Mouse (Mus musculus): ENCODE data around the gene Thrap3. TPM values are rescaled to one million over a fixed set of nuclear protein-coding genes. Genes with fewer than 3 reads are reported as not detected.

Gene Thrap3
- polyA plus RNA-seq, 1 experiment from 2014 or later: 210 TPM

DNA sequence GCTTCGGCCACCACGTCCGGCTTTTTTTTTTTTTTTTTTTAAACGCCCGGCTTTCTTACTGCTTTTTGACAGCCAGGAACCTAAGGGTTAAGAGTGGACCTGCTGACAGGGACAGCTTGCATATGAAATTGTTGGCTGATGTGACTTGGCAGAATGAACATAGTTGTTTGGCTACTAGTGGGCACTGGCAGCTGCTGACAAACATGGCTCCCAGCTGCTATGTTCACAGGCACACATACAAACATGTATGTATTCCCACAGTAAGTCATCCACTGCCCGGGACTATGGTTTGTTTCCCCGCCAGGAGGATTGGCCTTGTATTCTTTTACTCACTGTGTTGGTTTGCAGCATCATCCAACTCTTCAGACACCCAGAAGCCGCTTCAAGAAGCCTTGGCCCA lies 85.4 kb downstream of the Thrap3 start:
- ATAC-seq (ENCODE audit: low FRiP score, low TSS enrichment): no peak
- Histone ChIP-seq H3K4me2 (replicated peaks; ENCODE audit: low read depth, low read length) (no peak overlapping the region), H3K9me3 (ENCODE audit: low read length) (peaks cover 9% of the 10 kb centered on the region), H3K4me1 (ENCODE audit: insufficient read depth, low read length) (peaks cover 16% of the 10 kb centered on the region), H3K4me3 (ENCODE audit: low read length) (no peak overlapping the region), H3K27ac (ENCODE audit: low read length) (no peak overlapping the region), H3K27me3 (ENCODE audit: insufficient read depth, low read length) (no peaks in the 10 kb centered on the region), H3K9ac (replicated peaks; ENCODE audit: low read length) (no peak overlapping the region), H3K36me3 (ENCODE audit: insufficient read depth, low read length) (peaks cover 18% of the 10 kb centered on the region; the same call in 1 of the 2 replicates)
- WGBS: 86% methylated on average over 8 of the region's 8 CpGs

DNA sequence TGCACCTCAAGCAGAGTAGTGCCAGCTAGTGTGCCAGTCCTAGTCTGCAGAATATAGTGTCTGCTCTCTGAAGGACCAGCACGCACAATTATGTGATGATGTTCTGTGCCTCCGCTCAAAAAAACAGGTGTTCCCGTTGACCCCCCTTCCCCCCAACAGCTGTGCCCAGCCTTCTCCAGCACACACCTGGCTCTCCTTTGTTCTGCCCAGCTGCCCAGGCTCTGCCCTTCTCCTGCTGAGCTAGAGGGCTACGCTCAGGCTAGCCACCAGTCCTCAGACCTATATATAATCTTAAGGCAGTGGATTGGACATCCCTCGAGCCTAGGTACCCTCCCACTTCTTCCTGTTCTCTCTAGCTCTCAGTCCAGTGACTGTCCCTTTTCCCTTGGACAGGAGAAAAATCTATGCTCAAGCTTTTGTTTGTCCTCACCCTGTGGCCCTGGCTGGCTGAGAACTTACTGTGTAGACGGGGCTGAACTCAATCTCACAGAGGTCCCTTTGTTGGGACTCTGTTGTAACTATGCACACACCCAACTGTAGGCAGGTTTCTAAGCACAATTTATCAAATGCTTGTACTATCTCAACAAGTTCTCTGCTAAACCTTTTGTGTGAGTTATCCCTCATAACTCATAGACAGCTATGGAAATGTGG lies 86.6 kb downstream of the Thrap3 start:
- Histone ChIP-seq H3K4me2 (replicated peaks; ENCODE audit: low read depth, low read length) (no peak overlapping the region), H3K9ac (replicated peaks; ENCODE audit: low read length) (no peak overlapping the region), H3K4me1 (ENCODE audit: insufficient read depth, low read length) (peaks cover 22% of the 10 kb centered on the region), H3K27ac (ENCODE audit: low read length) (no peak overlapping the region), H3K36me3 (ENCODE audit: insufficient read depth, low read length) (peaks cover 9% of the 10 kb centered on the region; the same call in 1 of the 2 replicates), H3K27me3 (ENCODE audit: insufficient read depth, low read length) (no peaks in the 10 kb centered on the region), H3K4me3 (ENCODE audit: low read length) (no peak overlapping the region), H3K9me3 (ENCODE audit: low read length) (peaks cover under 1% of the 10 kb centered on the region; the same call in 1 of the 2 replicates)
- no peak for ATAC-seq (ENCODE audit: low FRiP score, low TSS enrichment)
- 48% methylated on average over 6 of the region's 6 CpGs for WGBS

DNA sequence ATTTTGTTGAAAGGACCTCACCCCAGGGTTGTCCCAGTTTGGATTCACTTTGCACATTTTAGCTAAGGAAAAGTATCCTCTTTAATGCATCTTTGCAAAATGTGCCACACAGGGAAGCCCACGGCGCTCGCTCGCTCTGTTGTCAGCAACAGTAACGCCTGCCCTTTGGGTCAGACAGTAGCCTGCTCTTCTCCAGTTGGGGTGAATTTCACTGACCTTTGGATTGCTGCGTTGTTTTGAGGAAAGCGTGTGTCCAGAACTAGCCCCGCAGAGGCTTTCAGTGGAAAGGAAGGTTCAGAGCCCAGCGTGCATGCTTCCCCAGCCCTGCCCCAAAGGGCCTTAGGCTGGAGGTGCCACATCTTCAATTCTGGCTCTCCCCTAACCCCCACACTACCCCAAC lies 87.1 kb downstream of the Thrap3 start:
- H3K4me3 ChIP-seq (ENCODE audit: low read length): no peak overlapping the region
- H3K27ac ChIP-seq (ENCODE audit: low read length): no peak overlapping the region
- H3K9me3 ChIP-seq (ENCODE audit: low read length): no peaks in the 10 kb centered on the region
- no peaks in the 10 kb centered on the region for H3K27me3 ChIP-seq (ENCODE audit: insufficient read depth, low read length)
- WGBS: 80% methylated on average over 9 of the region's 9 CpGs
- ATAC-seq (ENCODE audit: low FRiP score, low TSS enrichment): no peak
- no peak overlapping the region for H3K9ac ChIP-seq (replicated peaks; ENCODE audit: low read length)
- no peak overlapping the region for H3K4me2 ChIP-seq (replicated peaks; ENCODE audit: low read depth, low read length)
- H3K4me1 ChIP-seq (ENCODE audit: insufficient read depth, low read length): peaks cover 28% of the 10 kb centered on the region
- peaks cover 5% of the 10 kb centered on the region; the same call in 1 of the 2 replicates for H3K36me3 ChIP-seq (ENCODE audit: insufficient read depth, low read length)

Other genes with a start within 250 kb of the Thrap3 start
- gene Csf3r, start 178.2 kb downstream of the Thrap3 start, polyA plus RNA-seq (2015; fragmentation: Nextera tagmentation; extraction: Ambion mirVana): 0.94 and 1.2 TPM in 2 replicates
- gene Mrps15, start 155.8 kb downstream of the Thrap3 start, polyA plus RNA-seq (2015; fragmentation: Nextera tagmentation; extraction: Ambion mirVana): 130 and 146 TPM in 2 replicates
- 19.6 TPM in 2 replicates for gene Oscp1, start 144.2 kb downstream of the Thrap3 start, polyA plus RNA-seq (2015; fragmentation: Nextera tagmentation; extraction: Ambion mirVana)
- gene Lsm10, start 106.1 kb downstream of the Thrap3 start, polyA plus RNA-seq (2015; fragmentation: Nextera tagmentation; extraction: Ambion mirVana): 55.3 and 59.3 TPM in 2 replicates
- gene Stk40, start 98.8 kb downstream of the Thrap3 start, polyA plus RNA-seq (2015; fragmentation: Nextera tagmentation; extraction: Ambion mirVana): 43.9 and 44.5 TPM in 2 replicates
- 99.9 and 103 TPM in 2 replicates for gene Eva1b, start 55.0 kb downstream of the Thrap3 start, polyA plus RNA-seq (2015; fragmentation: Nextera tagmentation; extraction: Ambion mirVana)
- gene Sh3d21, start 39.3 kb downstream of the Thrap3 start, polyA plus RNA-seq (2015; fragmentation: Nextera tagmentation; extraction: Ambion mirVana): 9.1 and 10.5 TPM in 2 replicates
- 31.5 and 32.2 TPM in 2 replicates for gene Map7d1, start 53.6 kb upstream of the Thrap3 start, polyA plus RNA-seq (2015; fragmentation: Nextera tagmentation; extraction: Ambion mirVana)
- gene Trappc3, start 59.6 kb upstream of the Thrap3 start, polyA plus RNA-seq (2015; fragmentation: Nextera tagmentation; extraction: Ambion mirVana): 113 and 120 TPM in 2 replicates
- 11.1 and 11.4 TPM in 2 replicates for gene Col8a2, start 84.0 kb upstream of the Thrap3 start, polyA plus RNA-seq (2015; fragmentation: Nextera tagmentation; extraction: Ambion mirVana)
- 85.3 and 91.6 TPM in 2 replicates for gene Adprhl2, start 118.9 kb upstream of the Thrap3 start, polyA plus RNA-seq (2015; fragmentation: Nextera tagmentation; extraction: Ambion mirVana)
- gene Tekt2, start 122.9 kb upstream of the Thrap3 start, polyA plus RNA-seq (2015; fragmentation: Nextera tagmentation; extraction: Ambion mirVana): 3.9 and 5.5 TPM in 2 replicates
- 13.6 and 17.9 TPM in 2 replicates for gene Ago3, start 226.8 kb upstream of the Thrap3 start, polyA plus RNA-seq (2015; fragmentation: Nextera tagmentation; extraction: Ambion mirVana)

Measured in kidney, embryonic 16.5 days (tissue).